ENCODE assay signal across 1 mouse cellular context in the genomic region with DNA sequence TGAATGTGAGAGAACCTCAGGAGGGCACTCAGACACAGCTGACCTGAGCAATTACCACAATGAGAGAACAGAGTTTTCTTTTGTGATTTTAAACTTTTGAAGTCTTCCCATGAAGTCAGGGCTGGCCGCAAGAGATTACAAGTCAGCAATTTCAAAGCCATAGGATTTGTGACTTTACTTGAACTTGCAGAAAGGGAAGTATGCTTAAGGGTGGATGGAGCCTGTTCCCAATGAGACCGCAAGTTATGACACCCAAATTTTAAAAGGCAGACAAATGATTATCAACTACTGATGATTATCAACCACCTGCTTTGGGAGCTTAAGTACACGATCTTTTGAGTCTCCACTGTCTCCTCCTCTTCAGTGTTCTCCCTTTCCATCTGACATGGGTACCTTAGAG.
A peak's percentile ranks its signal among the peaks of the same experiment; 100 is the strongest.
TF ChIP-seq lines count a peak whose summit lies in the region.

No protein-coding gene starts in this region.

TF ChIP-seq in MEL, 35 proteins besides CTCF, POLR2A, EP300 and RAD21 (continued from another document):
- TF ChIP-seq SMC3 (IDR thresholded peaks at IDR 0.05; ENCODE audit: low read depth, low read length) (no peak), USF1 (IDR thresholded peaks at IDR 0.05; ENCODE audit: low read depth, low read length) (0 out of 2 replicates have a peak, but pooled peaks have one; percentile 21), SIN3A (IDR thresholded peaks at IDR 0.05; ENCODE audit: low read length) (no peak; the same call in none of the 2 replicates), CHD1 (IDR thresholded peaks at IDR 0.05; ENCODE audit: low read depth, low read length) (0 out of 2 replicates have a peak, but pooled peaks have one; percentile 34), ETS1 (IDR thresholded peaks at IDR 0.05; ENCODE audit: low read depth, low read length) (peak; percentile 94), MAX (IDR thresholded peaks at IDR 0.05; ENCODE audit: low read length) (0 out of 2 replicates have a peak, but pooled peaks have one; percentile 34), MXI1 (IDR thresholded peaks at IDR 0.05; ENCODE audit: low read depth, low read length) (no peak), TAL1 (IDR thresholded peaks at IDR 0.05; ENCODE audit: low read length) (peak; percentile 79), GATA1 (IDR thresholded peaks at IDR 0.05; ENCODE audit: low read depth, low read length) (peak; percentile 85), MEF2A (IDR thresholded peaks at IDR 0.05; ENCODE audit: extremely low read depth, insufficient replicate concordance, low read depth, low read length, poor library complexity, severe bottlenecking) (0 out of 2 replicates have a peak, but pooled peaks have one; percentile 3), TBP (IDR thresholded peaks at IDR 0.05; ENCODE audit: low read depth, low read length) (0 out of 2 replicates have a peak, but pooled peaks have one; percentile 15), NELFE (IDR thresholded peaks at IDR 0.05; ENCODE audit: low read depth, low read length) (peak; percentile 28; the same call in 1 of the 2 replicates)
